Mouse (Mus musculus): ENCODE data around the gene Fshb. TPM values are rescaled to one million over a fixed set of nuclear protein-coding genes. Genes with fewer than 3 reads are reported as not detected.

The Fshb gene
- not detected for total RNA-seq (2023)

DNA sequence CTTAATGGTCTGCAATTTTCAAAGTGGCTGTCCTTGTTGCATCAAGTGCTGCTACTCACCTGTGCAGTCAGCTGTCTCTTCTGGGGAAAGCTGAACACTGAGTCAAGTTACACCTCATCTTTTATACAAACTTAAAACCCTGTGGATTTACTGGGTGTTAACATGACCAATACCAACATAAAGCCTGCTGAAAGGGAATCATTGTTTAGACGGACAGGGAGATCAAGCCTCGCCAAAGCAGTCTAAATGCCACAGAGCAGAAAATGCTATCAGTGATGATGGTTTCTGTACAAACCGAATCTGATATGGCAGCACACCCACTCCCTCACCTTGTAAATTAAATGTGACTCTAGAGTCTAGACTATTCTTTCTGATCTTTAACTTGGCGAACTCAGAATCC is at the start of gene Fshb:
Gene Fshb, minus strand, starts transcription at position 101 of the 400 bp plus-strand sequence.

Other genes starting within 250 kb of the Fshb start
- 10 to 100 TPM; 16.4 to 21.9 TPM for gene Arl14ep, start 85.2 kb downstream of the Fshb start, total RNA-seq (2023)
- not detected for gene Kcna4, start 231.0 kb upstream of the Fshb start, total RNA-seq (2023)